Mouse (Mus musculus): ENCODE measurements at regions not wholly inside any gene's neighbourhood (a gene's known extent, or its start where the extent isn't known, plus 50 kb on each side); places are given as distances from the start of the nearest gene placed in this dataset.

DNA sequence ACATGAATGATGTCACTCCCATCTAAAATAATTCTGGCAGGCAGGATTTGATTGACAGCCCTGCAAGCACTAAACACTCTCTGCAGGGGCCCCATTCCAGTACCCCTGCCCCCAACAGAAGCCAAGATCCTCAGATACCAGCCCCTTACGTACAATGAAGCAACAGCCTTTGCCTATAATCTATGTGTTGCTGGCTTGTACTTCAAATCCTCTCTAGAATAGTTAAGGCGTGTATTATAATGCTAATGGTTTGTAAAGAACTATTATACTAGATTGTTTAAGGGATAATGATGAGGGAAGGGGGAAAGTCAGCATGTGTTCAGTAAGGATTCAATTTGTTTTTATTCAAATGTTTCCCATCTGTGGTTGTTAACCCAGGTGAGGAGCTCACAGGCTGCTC lies 190.7 kb downstream of the Gm19410 start:
- TF ChIP-seq CTCF (IDR thresholded peaks at IDR 0.05; ENCODE audit: low read depth) (no peak), EP300 (IDR thresholded peaks at IDR 0.05; ENCODE audit: low read depth) (no peak)

Data from liver, embryonic 14.5 days (tissue).